Mouse (Mus musculus): ENCODE results near the gene Hand1. TPM values are rescaled to one million over a fixed set of nuclear protein-coding genes. Genes with fewer than 3 reads are reported as not detected.

Gene Hand1
- total and polyA plus RNA-seq, 3 experiments, result not detected

DNA sequence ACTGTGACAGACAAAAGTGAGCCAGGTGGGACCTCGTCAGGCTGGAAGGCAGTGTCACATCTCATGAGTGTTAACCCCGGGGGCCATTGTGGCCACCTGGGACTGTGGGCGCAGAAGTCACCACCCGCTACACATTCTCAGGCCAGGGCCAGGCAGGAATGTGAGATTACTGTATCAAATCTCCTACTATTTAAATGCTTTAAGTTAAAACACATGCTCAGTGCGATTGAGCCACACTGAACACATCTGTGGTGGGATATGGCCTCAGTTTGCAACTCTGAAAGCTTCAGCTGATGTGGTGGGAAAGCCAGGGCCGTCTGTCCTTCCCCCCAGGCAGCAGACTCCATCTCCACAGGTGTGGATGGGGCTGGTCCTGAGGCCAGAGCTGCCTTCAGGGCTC lies 21.0 kb upstream of the Hand1 start:
- Histone ChIP-seq H3K36me3 (ENCODE audit: control insufficient read depth in 1 of 2, insufficient read depth in 2 of 2, low read length in 2 of 2) (no peaks in the 10 kb centered on the region), H3K27ac (ENCODE audit: control insufficient read depth, low read depth, low read length) (no peak overlapping the region), H3K9me3 (replicated peaks; ENCODE audit: insufficient read depth, low read length) (no peaks in the 10 kb centered on the region), H3K4me1 (ENCODE audit: control insufficient read depth in 1 of 2, insufficient read depth in 2 of 2, low read length in 2 of 2) (no peaks in the 10 kb centered on the region), H3K4me3 (ENCODE audit: control insufficient read depth in 1 of 2, insufficient read depth in 1 of 2, low read depth in 2 of 2, low read length in 2 of 2) (no peak overlapping the region), H3K79me2 (ENCODE audit: control insufficient read depth, insufficient read depth, low read length, poor library complexity) (no peaks in the 10 kb centered on the region), H3K9ac (ENCODE audit: control insufficient read depth, low read depth, low read length, poor library complexity, severe bottlenecking) (no peak overlapping the region), H3K27me3 (ENCODE audit: control insufficient read depth in 1 of 2, insufficient read depth in 2 of 2, low read length in 2 of 2) (peaks cover 2 to 6% of the 10 kb centered on the region in 2 experiments; a peak in 3 of 4 replicates)
- no peak for TF ChIP-seq ETS1 (IDR thresholded peaks at IDR 0.05; ENCODE audit: low read depth, low read length)
- no peak for TF ChIP-seq BHLHE40 (IDR thresholded peaks at IDR 0.05; ENCODE audit: borderline replicate concordance, low read depth, low read length)
- TF ChIP-seq RAD21 (IDR thresholded peaks at IDR 0.05; ENCODE audit: low read depth, low read length), result no peak
- no peak for TF ChIP-seq MYC (IDR thresholded peaks at IDR 0.05; ENCODE audit: low read depth, low read length)
- no peak for TF ChIP-seq ZNF384 (IDR thresholded peaks at IDR 0.05; ENCODE audit: low read depth, low read length)
- no peak for TF ChIP-seq MYB (IDR thresholded peaks at IDR 0.05; ENCODE audit: low read depth, low read length)
- no peak for TF ChIP-seq CTCF (IDR thresholded peaks at IDR 0.05 in 2 of 3, conservative IDR thresholded peaks at IDR 0.05 in 1 of 3; ENCODE audit: control insufficient read depth in 1 of 3, insufficient read depth in 1 of 3, low read depth in 2 of 3, low read length in 3 of 3, poor library complexity in 1 of 3, severe bottlenecking in 1 of 3)
- no peak for TF ChIP-seq ZC3H11A (IDR thresholded peaks at IDR 0.05; ENCODE audit: low read depth, low read length)
- no peak for TF ChIP-seq SMC3 (IDR thresholded peaks at IDR 0.05; ENCODE audit: low read depth, low read length)
- TF ChIP-seq KAT2A (conservative IDR thresholded peaks at IDR 0.05; ENCODE audit: low read depth, low read length), result no peak
- TF ChIP-seq GATA1 (IDR thresholded peaks at IDR 0.05; ENCODE audit: low read depth, low read length), result no peak
- no peak for TF ChIP-seq HCFC1 (IDR thresholded peaks at IDR 0.05; ENCODE audit: low read depth, low read length)
- no peak for TF ChIP-seq MAX (IDR thresholded peaks at IDR 0.05; ENCODE audit: low read length)
- TF ChIP-seq MXI1 (IDR thresholded peaks at IDR 0.05; ENCODE audit: low read depth, low read length), result no peak
- TF ChIP-seq GABPA (IDR thresholded peaks at IDR 0.05; ENCODE audit: low read depth, low read length), result no peak
- TF ChIP-seq E2F4 (IDR thresholded peaks at IDR 0.05; ENCODE audit: borderline replicate concordance, low read depth, low read length), result no peak
- no peak for TF ChIP-seq TCF12 (IDR thresholded peaks at IDR 0.05; ENCODE audit: low read depth, low read length)
- no peak for DNase-seq (ENCODE audit: low read depth, low spot score)

DNA sequence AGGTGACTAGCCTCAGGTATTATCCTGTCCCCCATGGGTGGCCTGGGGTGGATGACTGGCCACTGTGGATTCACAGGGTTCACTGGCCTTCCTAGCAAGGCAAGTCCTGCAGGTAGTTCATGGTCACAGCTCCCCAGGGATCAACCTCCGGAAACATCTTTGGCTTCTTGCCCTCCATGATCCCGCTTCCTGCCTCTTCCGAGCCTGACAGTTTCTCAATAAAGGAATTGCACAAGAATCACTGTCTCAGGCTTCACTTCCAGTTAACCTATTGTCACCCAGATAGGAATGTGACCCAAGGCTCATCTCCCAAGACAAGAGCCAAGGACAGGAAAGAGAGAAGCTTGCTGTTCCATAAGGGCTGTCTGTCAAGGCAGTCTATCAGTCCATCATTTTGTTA lies 18.3 kb upstream of the Hand1 start:
- H3K4me3 ChIP-seq (ENCODE audit: control insufficient read depth in 1 of 2, insufficient read depth in 1 of 2, low read depth in 2 of 2, low read length in 2 of 2), result no peak overlapping the region
- H3K9me3 ChIP-seq (replicated peaks; ENCODE audit: insufficient read depth, low read length), result no peaks in the 10 kb centered on the region
- no peak overlapping the region for H3K27ac ChIP-seq (ENCODE audit: control insufficient read depth, low read depth, low read length)
- H3K4me1 ChIP-seq (ENCODE audit: control insufficient read depth in 1 of 2, insufficient read depth in 2 of 2, low read length in 2 of 2), result peaks cover 0 to 9% of the 10 kb centered on the region in 2 experiments; a peak in 3 of 4 replicates
- H3K9ac ChIP-seq (ENCODE audit: control insufficient read depth, low read depth, low read length, poor library complexity, severe bottlenecking), result no peak overlapping the region
- TF ChIP-seq MXI1 (IDR thresholded peaks at IDR 0.05; ENCODE audit: low read depth, low read length), result no peak
- H3K27me3 ChIP-seq (ENCODE audit: control insufficient read depth in 1 of 2, insufficient read depth in 2 of 2, low read length in 2 of 2), result peaks cover 2% of the 10 kb centered on the region in 2 experiments; a peak in 2 of 4 replicates
- no peaks in the 10 kb centered on the region for H3K36me3 ChIP-seq (ENCODE audit: control insufficient read depth in 1 of 2, insufficient read depth in 2 of 2, low read length in 2 of 2)
- DNase-seq (ENCODE audit: low read depth, low spot score), result no peak
- no peaks in the 10 kb centered on the region for H3K79me2 ChIP-seq (ENCODE audit: control insufficient read depth, insufficient read depth, low read length, poor library complexity)
